Mouse (Mus musculus) neural tube, embryonic 10.5 days (tissue): Measurements from ENCODE around the gene Mkrn1.
"Not testable (repeated sequence)": the region's sequence is repeated elsewhere in the genome, so short reads cannot be mapped to it uniquely, and the experiment has no call there.

Source experiments
- DNase-seq: peaks from one replicate; pipeline ENCODE4 v3.0.0-alpha.2; 2017; ENCODE audit warnings: low spot score; ENCODE audit errors: extremely low spot score

Mkrn1 gene

DNA sequence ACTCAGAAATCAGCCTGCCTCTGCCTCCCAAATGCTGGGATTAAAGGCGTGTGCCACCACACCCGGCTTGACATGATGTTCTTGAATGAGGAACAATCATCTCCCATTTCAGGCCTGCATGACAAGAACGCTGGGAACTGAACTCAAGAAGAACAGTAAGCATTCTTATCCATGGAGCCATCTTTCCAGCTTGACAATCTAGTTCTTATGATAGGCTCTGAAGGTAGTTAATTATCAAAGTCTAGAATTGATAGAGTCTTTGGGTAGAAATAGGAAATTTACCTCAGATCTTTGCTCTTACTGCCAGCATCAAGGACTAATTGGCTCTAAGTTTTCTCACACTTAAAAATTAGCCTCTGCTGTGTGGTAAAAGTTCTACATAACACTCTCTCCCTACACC, 40.0 kb downstream of the Mkrn1 start:
- no peak for DNase-seq

DNA sequence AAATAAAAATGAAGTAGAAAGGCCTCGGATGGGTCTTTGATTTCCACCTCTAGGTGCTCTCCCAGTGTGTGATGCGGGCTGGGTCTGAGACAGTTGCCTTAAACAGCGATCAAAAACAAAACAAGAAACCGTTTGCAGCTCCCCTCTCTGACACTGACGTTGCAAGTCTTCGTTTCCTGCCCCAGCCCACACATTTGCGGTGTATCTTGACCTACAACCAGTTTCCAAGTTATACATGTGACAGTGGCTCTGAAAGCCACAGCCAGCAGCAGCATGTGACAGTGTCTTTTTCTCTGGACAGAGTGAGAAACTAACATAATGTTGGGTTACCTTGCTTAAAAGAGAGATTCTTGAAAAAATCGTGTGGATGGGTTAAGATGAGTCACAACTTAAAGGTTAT, 40.5 kb downstream of the Mkrn1 start:
- no peak for DNase-seq

- no peak for DNase-seq
Observed at GRCm38 (mm10) chr6:39379224-39379623, 41.0 kb downstream of the Mkrn1 start.

- DNase-seq: not testable (repeated sequence)
Observed at GRCm38 (mm10) chr6:39378161-39378835, 42.0 kb downstream of the Mkrn1 start.

DNA sequence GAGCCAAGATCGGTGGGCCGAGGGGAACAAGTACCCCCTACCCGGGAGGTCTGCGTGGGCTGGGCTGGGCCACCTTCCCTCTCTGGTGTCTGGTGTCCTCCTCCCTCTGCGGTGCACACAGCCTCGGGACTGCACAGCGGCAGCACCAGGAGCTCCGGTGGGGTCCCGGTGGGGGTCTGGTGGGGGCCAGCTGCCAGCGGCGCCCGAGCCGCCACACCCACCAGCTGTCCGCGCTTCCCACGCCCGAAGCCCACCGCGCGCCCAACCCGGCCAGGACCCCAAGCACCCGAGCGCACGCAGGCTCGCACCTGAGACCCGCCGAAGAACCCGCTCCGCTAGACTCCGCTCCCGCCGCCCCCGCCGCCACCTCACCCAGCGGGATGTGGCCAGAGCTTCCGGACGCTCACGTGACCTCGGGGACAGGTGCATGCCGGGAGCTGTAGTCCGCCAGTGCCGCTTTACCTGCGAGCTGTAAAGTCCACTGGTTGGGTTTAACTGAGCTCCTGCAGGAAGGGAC, 42.9 kb downstream of the Mkrn1 start, which contains the start of gene Slc37a3:
Gene Slc37a3, minus strand, starts transcription at position 365 of the 517 bp plus-strand sequence.
- DNase-seq: peak; percentile 89

- no peak for DNase-seq
Observed at GRCm38 (mm10) chr6:39376775-39377174, 43.5 kb downstream of the Mkrn1 start.

DNA sequence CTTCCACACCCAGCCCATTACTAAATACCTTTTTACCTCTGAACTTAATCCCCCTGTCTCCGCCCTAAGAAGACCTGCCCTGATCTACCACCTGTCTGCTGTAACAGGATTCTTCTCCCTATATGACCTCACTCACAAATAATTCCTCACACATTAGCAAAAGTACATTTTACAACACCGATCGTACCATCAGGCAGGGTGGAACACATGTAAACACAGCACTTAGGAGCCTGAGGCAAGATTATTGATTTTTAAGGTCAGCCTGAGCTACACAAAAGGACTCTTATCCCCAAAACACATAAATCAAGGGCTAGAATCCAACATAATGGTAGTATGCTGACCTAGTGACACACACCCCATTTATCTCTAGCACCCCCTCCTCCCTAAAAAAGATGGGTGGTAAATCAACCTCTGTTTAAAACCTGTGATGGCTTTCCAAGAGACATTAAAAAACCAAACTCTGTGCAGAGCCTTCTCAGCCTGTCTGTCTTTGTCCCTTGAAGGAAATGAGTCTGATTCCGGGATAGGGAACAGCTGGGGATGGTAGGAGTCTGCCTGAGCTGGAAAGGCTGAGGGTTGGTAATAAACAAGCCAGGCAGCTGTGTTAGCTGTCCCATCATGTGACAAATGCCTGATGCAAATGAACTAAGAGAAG, 46.8 kb downstream of the Mkrn1 start:
- DNase-seq: peak; percentile 27

- DNase-seq: peak; percentile 25
Observed at GRCm38 (mm10) chr6:39372727-39373126, 47.5 kb downstream of the Mkrn1 start.

DNA sequence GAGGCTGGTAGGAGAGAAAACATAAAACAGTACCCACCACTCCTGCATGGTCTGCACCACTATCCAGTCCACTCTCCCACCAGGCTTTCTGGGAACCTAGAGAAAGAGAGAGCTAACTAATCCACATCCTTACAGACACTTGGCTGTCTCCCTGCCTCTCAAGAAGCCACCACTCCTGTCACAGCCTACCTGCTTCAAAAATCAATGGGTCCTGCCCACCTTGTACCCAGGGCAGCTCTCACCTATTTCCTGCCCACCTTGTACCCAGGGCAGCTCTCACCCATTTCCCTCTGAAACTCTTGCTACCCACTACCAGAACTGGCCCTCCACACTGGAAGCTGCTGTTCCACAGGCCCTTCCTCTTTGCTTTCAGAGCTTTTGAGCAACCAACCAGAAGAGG, 48.2 kb downstream of the Mkrn1 start:
- DNase-seq: no peak

GRCm38 (mm10) chr6:39369631-39370030, 50.6 kb downstream of the Mkrn1 start:
- no peak for DNase-seq

GRCm38 (mm10) chr6:39362684-39363083, 57.6 kb downstream of the Mkrn1 start:
- DNase-seq: no peak

DNA sequence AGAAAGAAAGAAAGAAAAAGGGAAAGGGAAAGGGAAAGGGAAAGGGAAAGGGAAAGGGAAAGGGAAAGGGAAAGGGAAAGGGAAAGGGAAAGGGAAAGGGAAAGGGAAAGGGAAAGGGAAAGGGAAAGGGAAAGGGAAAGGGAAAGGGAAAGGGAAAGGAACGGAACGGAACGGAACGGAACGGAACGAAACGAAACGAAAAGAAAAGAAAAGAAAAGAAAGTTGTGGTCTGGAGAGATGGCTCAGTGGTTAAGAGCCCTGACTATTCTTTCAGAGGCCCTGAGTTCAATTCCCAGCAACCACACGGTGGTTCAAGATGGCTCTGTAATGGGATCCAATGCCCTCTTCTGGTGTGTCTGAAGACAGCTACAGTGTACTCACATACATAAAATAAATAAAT, 61.1 kb downstream of the Mkrn1 start:
- not testable (repeated sequence) for DNase-seq

DNA sequence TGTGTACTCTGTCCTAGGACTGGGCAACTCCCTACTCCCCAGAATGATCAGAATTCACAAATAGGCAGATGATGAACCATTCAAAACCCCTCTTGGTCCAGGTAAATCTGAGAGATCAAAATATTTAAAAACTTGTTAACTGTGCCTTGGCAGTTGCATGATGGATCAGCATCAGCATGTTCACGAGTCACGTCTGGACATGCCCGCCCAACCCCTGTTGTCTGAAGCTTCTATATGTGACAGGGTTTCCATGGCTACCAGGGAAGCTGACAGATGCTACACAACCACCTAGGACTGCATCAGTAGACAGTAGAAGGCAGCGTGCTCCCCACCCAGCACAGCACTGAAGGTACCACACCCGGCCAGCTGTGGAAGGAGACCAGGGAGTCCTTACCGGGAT, 71.3 kb downstream of the Mkrn1 start:
- no peak for DNase-seq

- DNase-seq: peak; percentile 32
Observed at GRCm38 (mm10) chr6:39347880-39348814, 72.1 kb downstream of the Mkrn1 start.
